Mouse (Mus musculus) brain, embryonic 14.5 days (tissue): ENCODE measurements at regions not wholly inside any gene's neighbourhood (a gene's known extent, or its start where the extent isn't known, plus 50 kb on each side); places are given as distances from the start of the nearest gene placed in this dataset.

Source experiments
- DNase-seq: peaks from one replicate; pipeline ENCODE4 v3.0.0-alpha.2; 2011; ENCODE audit warnings: low read depth
- CTCF ChIP-seq: fragments of 200-500 bp; IDR thresholded peaks from 2 replicates; pipeline ENCODE4 v1.5.1; 2012; ENCODE audit warnings: inconsistent platforms, mild to moderate bottlenecking, moderate library complexity, borderline replicate concordance; ENCODE audit not compliant: insufficient read depth, insufficient read length; ENCODE audit errors: extremely low read depth
- POLR2A ChIP-seq: fragments of 200-500 bp; IDR thresholded peaks from 2 replicates; pipeline ENCODE4 v1.6.1; 2012; ENCODE audit warnings: mild to moderate bottlenecking, inconsistent platforms, borderline replicate concordance; ENCODE audit not compliant: poor library complexity, insufficient read depth, insufficient read length, severe bottlenecking; ENCODE audit errors: extremely low read depth

DNA sequence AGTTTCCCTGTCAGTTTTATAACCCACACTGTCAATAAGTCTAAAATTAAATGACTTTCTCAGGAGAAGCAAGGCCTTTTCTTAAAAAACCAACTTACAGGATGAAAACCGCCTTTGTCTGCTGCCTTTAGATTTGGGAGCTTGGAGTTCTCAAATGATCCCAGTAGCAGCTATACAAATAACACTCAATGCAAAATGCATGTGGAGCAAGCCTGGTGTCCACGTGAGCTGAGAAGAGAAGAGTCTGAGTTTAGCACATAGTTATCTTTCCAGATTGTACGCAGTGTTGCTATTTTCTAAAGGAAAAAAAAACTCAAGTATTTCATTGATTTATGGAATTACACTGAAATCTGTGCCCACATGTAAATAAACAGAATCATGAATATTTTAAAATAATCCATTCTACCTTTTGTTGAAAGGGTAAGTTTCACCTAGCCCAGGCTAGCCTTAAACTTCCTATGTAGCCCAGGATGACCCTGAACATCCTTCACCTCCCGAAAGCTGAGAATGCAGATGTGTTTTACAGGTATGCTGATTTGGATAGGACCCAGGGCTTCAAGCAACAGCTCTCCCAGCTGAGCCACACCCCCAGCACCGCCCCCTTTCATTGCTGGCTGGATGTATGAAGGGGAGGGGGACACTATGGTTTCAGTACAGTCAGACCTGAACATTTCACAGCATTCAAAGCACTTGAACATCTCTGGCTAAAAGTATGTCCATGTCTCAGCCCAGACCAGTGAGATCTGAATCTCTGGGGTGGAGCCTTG lies 262.5 kb upstream of the Tle3 start:
- TF ChIP-seq CTCF (no peak), POLR2A (no peak)

DNA sequence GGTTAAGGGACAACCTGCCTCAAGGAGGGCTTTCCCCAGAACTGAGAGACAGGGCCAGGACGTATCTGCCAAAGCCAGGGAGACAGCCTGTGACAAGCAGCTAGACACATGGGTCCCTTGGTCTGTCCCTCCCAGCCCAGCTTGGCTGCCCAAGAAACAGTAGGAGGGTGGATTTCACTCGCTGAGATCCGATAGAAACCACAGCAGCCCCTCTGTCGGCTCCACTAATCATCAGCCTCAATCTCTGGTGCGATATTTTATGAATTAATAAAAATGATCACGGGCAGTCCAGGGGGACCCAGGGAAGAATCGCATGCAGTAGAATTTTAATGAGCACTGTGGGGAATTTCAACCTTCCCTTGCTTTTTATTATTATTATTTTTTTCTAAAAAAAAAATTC lies 261.0 kb upstream of the Tle3 start:
- TF ChIP-seq CTCF (no peak), POLR2A (no peak)
- peak; percentile 73 for DNase-seq

More for the DNA sequence above, 262.5 kb upstream of the Tle3 start:
- no peak for DNase-seq

DNA sequence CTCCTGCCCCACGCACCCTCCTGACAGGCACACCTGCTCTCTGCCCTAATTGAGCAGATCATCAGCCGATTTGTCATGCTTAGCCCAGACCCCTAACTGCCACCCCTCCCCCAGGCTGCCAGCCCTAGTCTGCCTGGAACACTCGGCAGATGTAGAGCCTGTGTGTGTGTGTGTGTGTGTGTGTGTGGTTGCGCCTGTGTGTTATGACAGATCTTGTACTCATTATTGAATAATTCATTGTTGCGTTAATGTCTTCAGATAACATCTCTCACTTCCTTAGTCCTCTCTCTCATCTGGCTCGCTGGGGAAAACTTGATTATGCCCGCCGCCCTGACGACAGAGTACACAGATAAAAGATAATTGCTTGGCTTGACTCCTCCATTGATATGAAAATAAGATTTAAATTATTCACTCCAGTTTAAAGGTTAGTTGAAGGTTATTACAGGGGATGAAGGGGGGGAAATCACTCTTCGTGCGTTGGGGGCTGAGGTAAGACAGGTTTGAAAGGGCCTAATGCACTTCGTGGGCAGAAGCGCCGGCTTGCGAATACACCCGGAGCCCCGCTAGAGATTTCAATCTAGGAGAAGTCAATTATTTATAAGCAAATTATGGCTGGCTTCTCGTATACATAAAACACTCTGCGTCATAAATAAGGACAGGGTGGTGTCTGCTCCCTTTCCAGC lies 260.3 kb upstream of the Tle3 start:
- TF ChIP-seq CTCF: no peak
- no peak for TF ChIP-seq POLR2A
- DNase-seq: peak; percentile 97

DNA sequence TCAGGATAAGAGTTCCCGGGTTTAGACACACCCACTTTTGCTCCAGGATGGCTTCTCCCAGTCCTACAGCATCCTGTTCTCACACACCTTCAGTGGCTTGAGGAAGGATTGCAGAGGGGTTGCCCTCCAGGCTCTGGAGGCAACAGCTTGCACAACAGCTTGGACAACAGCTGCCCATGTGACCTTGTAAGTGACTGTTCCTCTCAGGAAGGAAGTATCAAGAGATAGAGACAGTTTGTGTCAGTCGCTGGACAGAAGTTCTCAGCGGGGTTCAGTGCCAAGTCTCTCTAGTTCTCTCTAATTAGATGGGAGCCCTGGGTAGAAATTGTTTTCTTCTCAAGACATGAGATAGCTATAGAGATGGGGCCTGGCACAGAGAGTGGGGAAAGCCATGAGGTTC lies 252.9 kb upstream of the Tle3 start:
- TF ChIP-seq CTCF (no peak), POLR2A (no peak)
- no peak for DNase-seq

DNA sequence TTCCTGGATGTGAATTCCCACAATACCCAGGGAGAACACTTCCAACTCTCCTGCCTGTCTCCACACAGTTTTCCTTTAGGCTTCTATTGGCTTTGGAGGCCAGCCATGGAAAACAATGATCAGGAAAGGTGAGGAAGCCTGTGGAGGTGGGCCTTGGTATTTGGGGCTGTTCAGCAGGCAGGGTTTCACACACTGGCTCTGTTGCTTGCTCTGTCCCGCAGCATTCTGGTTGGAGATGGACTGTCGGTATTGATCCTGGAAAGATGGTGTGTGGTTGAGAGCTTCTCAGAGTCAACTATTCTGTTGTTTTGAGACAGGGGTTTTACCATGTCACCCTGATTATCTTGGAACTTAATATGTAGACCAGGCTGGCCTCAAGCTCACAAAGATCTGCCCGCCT lies 251.6 kb upstream of the Tle3 start:
- TF ChIP-seq POLR2A (no peak), CTCF (no peak)
- DNase-seq: no peak

DNA sequence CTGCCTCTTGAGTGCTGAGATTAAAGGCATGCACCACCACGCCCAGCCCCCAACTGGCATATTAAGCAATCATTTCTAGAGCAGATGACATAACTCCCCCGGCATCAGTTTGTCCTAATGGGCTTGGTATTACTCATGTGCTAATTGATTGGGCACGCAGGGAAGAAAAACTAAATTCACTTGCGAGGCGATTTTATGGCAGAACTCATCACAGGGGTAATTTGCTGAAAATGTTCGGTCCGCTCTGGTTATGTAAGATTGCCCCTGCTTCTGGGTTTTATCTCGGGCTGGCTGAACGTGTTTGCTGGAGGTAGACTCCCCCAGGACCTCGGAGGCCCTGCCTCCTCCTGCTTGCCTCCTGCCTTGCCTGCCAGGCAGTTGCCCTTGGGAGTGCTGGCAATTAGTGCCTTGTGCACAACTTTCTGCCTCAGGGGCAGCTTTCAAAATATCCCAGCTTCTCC lies 251.2 kb upstream of the Tle3 start:
- DNase-seq: peak; percentile 70
- TF ChIP-seq CTCF: no peak
- no peak for TF ChIP-seq POLR2A

DNA sequence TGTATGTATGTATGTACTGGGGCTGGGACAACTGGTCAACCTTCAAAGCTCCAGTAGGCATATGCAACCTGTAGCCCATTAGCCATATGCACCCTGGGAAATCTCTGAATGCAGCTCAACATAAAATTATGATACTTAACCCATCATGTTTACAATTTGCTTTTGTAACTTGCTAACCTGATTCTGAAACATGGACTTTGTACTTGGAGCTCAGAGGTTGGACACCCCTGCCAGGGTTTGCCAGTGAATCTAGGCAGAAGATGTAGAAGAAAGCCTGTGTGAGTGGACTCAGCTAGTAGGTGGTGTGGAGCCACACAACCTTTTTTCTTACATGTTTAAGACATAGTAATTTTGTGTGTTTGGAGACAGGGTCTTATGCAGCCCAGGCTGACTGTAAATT lies 248.7 kb upstream of the Tle3 start:
- TF ChIP-seq CTCF: no peak
- TF ChIP-seq POLR2A: no peak
- no peak for DNase-seq

DNA sequence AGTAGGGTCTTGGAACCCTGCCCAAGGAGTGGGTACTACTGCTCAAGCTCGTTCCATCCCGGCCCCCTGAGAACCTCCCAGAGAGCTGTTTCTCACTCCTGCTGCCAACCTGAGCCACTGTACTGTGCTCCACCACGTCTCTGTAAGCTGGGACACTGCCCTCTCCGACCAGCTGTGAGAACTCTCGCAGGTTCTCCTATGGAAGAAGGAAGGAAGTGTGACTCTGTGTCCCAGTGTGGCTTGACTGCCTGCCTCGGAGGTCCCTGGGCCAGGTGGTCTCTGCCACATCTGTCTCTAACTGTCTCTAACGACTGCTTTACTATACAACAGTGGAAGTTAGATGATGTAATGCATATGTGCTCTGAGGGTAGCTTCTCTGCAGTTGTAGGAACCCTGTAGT lies 246.4 kb upstream of the Tle3 start:
- TF ChIP-seq CTCF (no peak), POLR2A (no peak)
- DNase-seq: peak; percentile 29

DNA sequence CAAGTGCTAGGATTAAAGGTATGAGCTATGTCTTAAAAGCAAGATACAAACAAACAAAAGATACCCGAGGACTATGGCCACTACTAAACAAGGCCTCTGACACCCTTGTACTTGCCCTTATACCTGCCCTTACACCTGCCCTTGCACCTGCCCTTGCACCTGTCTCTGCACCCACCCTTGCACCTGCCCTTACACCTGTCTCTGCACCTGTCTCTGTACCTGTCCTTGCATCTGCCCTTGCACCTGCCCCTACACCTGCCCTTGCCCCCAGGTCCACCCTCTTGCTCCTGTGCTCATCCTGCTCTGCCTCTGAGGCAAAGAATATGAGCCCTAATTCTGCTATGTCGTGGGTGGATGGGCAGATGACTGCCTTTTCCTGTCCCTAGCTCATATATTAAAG lies 244.1 kb upstream of the Tle3 start:
- TF ChIP-seq POLR2A: no peak
- TF ChIP-seq CTCF: no peak
- no peak for DNase-seq

DNA sequence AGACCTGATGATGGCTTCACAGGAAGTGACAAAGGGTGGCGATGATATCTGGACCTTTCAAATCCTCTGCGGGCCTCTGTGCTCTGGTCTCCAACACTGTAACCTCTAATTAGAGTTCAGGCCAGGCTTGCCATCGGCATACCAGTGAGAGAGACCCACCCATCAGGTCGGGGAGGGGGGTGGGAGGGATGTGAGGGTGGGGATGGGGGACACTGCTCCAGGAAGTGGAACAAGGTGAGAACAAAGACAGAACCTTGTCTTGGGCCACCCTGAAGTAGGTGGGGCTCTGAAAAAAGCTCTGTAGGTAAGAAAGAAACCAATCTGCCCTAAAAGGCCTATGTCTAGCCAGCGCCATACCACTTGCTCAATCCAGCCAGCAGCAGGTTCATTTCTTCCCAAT lies 243.0 kb upstream of the Tle3 start:
- no peak for TF ChIP-seq CTCF
- TF ChIP-seq POLR2A: no peak
- no peak for DNase-seq

DNA sequence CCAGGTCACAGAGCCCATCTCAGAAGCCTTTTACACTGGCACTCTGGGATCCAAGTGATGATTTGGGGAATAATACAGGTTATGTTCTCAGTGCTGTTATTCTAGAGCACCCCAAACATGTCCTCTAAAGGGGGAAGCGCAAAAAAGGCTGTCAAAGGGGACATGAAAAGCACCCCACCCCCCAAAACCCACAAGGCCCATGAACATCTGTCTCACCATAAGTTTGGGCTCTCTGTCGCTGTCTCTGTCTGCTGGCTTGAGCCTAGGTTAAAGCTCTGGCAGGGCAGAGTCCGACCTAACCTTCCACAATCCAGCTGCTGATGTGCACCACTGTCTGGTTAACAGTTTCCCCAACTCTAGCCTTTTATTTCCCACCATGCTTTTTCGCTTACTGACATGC lies 241.3 kb upstream of the Tle3 start:
- no peak for TF ChIP-seq CTCF
- TF ChIP-seq POLR2A: no peak
- no peak for DNase-seq
